Mouse (Mus musculus) liver, embryonic 13.5 days (tissue): ENCODE measurements around the gene Apopt1. TPM values are rescaled to one million over a fixed set of nuclear protein-coding genes. Genes with fewer than 3 reads are reported as not detected.
A peak's percentile ranks its signal among the peaks of the same experiment; 100 is the strongest.

Experiments used
- ATAC-seq: fragments of 200-750 bp; cut with Nextera tagmentation; 2 replicates; pipeline ENCODE4 v1.8.0; 2017; ENCODE audit warnings: low read depth, mild to moderate bottlenecking, moderate number of reproducible peaks, moderate library complexity
- DNase-seq: peaks from one replicate; pipeline ENCODE4 v3.0.0; 2022
- H3K27ac ChIP-seq: fragments of 300-500 bp; sonication (generic); 2 replicates; pipeline ENCODE4 v1.5.1; 2015; ENCODE audit warnings: moderate library complexity, mild to moderate bottlenecking, inconsistent platforms
- H3K27me3 ChIP-seq: fragments of 300-500 bp; sonication (generic); 2 replicates; pipeline ENCODE4 v1.6.1; 2015; ENCODE audit warnings: mild to moderate bottlenecking, inconsistent platforms
- H3K36me3 ChIP-seq: fragments of 300-500 bp; sonication (generic); 2 replicates; pipeline ENCODE4 v1.6.1; 2015; ENCODE audit warnings: mild to moderate bottlenecking, inconsistent platforms
- H3K4me1 ChIP-seq: fragments of 300-500 bp; sonication (generic); replicated peaks from 2 replicates; pipeline ENCODE4 v1.6.1; 2015; ENCODE audit warnings: inconsistent platforms
- H3K4me2 ChIP-seq: fragments of 300-500 bp; sonication (generic); 2 replicates; pipeline ENCODE4 v1.6.1; 2015; ENCODE audit warnings: inconsistent platforms, mild to moderate bottlenecking, moderate library complexity
- H3K4me3 ChIP-seq: fragments of 300-500 bp; sonication (generic); replicated peaks from 2 replicates; pipeline ENCODE4 v1.5.1; 2015; ENCODE audit warnings: mild to moderate bottlenecking, inconsistent platforms
- H3K9ac ChIP-seq: fragments of 300-500 bp; sonication (generic); 2 replicates; pipeline ENCODE4 v1.6.1; 2015; ENCODE audit warnings: mild to moderate bottlenecking, inconsistent platforms
- H3K9me3 ChIP-seq: fragments of 300-500 bp; sonication (generic); replicated peaks from 2 replicates; pipeline ENCODE4 v1.6.1; 2016; ENCODE audit warnings: inconsistent platforms
- WGBS: fragments of 180-500 bp; shearing (Covaris S2); methylation state at CpG from one replicate; pipeline ENCODE4 v1.1.7; 2015; ENCODE audit not compliant: insufficient replicate concordance; 5-methylcytosine and 5-hydroxymethylcytosine counted together
- polyA plus RNA-seq: library from polyadenylated mRNA; unstranded; fragments of >200 nt; fragmentation: Nextera tagmentation; extraction: Ambion mirVana; gene quantifications from 2 replicates; pipeline ENCODE4 v1.2.1, GENCODE M21; 2015

Gene Apopt1
- 28.8 and 30.6 TPM in 2 replicates for polyA plus RNA-seq

DNA sequence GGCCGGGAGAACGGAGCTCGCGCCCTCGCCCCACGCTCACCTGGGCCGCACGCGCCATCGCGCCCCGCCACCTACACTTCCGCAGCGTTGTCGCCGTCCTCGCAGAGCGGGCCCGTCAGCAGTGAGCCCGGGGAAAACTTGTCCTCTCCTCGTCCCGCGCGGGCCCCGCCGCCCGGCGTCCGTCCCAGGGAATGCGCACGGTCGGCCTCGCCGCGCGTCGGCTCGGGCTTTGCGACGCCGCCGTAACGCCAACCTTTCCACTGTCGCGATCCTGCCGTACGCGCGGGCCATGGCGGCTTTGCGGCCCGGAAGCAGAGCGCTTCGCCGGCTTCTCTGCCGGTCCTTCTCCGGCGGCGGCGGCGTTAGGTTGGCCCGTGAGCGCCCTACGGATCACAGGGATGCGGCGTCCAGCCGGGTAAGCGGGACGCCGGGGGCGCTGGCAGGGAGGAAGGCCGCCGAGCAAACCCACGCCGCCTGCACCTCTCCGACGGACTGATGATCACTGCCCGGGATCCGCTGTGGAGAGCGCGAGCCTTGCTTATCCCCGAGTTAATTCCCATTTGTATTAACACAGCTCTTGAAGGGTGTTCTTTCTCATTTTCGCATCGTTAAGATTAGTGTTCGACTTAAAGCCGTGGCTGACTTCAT lies at the start of gene Apopt1, which contains the start of gene Bag5:
TSS of gene Apopt1 (plus strand) at position 258 of the 648 bp plus-strand sequence.
TSS of gene Bag5 (minus strand) at position 254 of the 648 bp plus-strand sequence.
- ATAC-seq (peak; percentile 85), DNase-seq (peak; percentile 82)
- Histone ChIP-seq H3K36me3 (peaks cover 42% of the 10 kb centered on the region), H3K4me3 (peak within 1 kb of the TSS; percentile 94), H3K27ac (peak within 1 kb of the TSS; percentile 79), H3K4me1 (peaks cover 45% of the 10 kb centered on the region), H3K9ac (peak within 1 kb of the TSS; percentile 96), H3K27me3 (no peaks in the 10 kb centered on the region), H3K4me2 (peak within 1 kb of the TSS; percentile 92), H3K9me3 (peaks cover 7% of the 10 kb centered on the region; the same call in 1 of the 2 replicates)
- under 1% methylated on average over 86 of the region's 86 CpGs for WGBS

DNA sequence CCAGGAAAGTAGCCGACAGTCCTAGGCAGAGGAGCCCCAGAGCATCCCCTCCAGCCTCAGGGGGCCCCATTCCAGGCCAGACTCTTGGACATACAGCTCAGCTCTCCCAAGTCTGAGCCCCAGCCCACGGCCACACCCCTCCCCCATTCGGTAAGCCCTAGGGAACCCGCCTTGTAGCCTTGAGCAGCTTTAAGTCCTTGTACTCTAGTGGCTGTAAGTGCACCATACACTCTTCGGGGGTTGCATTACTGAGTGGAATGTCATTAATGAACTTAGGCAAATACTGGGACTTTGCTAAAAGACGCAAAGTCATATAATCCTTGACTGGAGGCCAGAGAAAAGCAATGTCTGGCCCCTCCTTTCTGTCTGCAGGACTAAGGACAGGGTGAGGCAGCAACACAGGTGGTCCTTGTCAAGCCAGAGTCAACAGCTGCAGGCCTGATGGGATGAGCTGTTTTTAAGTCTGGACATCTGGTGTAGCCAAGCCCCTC lies 48.9 kb upstream of the Apopt1 start:
- 63% methylated on average over 6 of the region's 6 CpGs for WGBS
- Histone ChIP-seq H3K9me3 (no peaks in the 10 kb centered on the region), H3K4me1 (peaks cover 21% of the 10 kb centered on the region), H3K27me3 (peaks cover 7% of the 10 kb centered on the region), H3K9ac (no peak overlapping the region), H3K36me3 (peaks cover 13% of the 10 kb centered on the region; the same call in 1 of the 2 replicates), H3K27ac (peak overlapping the region; percentile 59; the same call in 1 of the 2 replicates), H3K4me2 (no peak overlapping the region), H3K4me3 (no peak overlapping the region)
- DNase-seq = no peak
- no peak for ATAC-seq

GRCm38 (mm10) chr12:111665041-111665880 lies 47.8 kb upstream of the Apopt1 start:
- WGBS = 79% methylated on average over 13 of the region's 13 CpGs
- H3K27me3 ChIP-seq = peaks cover 17% of the 10 kb centered on the region
- H3K4me2 ChIP-seq = no peak overlapping the region
- no peak for DNase-seq
- H3K4me1 ChIP-seq = peaks cover 31% of the 10 kb centered on the region
- H3K4me3 ChIP-seq = no peak overlapping the region
- no peak overlapping the region for H3K9ac ChIP-seq
- H3K27ac ChIP-seq = no peak overlapping the region
- no peaks in the 10 kb centered on the region for H3K9me3 ChIP-seq
- peaks cover 7% of the 10 kb centered on the region; the same call in 1 of the 2 replicates for H3K36me3 ChIP-seq
- no peak for ATAC-seq

DNA sequence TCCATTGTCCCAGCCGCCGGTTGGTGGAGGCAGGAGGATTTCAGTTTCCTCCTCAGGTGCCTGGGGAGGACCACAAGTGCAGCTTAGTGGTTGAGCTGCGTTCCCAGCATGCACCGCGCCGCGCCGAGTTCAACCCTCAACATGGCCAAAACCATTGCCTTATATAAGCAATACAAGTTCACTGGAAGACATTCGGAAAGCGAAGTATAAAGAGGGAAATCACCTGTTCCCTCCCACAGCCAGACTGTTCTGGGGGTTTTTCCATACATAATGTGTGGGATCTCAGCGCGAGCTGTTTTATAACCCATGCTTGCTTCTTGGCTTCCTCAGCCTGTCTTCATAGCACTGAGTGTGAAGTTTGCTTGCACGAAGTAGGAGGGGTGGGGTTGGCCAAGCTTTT lies 46.7 kb upstream of the Apopt1 start:
- H3K27me3 ChIP-seq = peaks cover 29% of the 10 kb centered on the region
- H3K9me3 ChIP-seq = no peaks in the 10 kb centered on the region
- H3K27ac ChIP-seq = no peak overlapping the region
- no peak overlapping the region for H3K9ac ChIP-seq
- 74% methylated on average over 13 of the region's 13 CpGs for WGBS
- H3K4me1 ChIP-seq = peaks cover 43% of the 10 kb centered on the region
- no peak overlapping the region for H3K4me3 ChIP-seq
- no peak for DNase-seq
- no peak overlapping the region for H3K4me2 ChIP-seq
- ATAC-seq = no peak
- H3K36me3 ChIP-seq = peaks cover 5% of the 10 kb centered on the region; the same call in 1 of the 2 replicates

DNA sequence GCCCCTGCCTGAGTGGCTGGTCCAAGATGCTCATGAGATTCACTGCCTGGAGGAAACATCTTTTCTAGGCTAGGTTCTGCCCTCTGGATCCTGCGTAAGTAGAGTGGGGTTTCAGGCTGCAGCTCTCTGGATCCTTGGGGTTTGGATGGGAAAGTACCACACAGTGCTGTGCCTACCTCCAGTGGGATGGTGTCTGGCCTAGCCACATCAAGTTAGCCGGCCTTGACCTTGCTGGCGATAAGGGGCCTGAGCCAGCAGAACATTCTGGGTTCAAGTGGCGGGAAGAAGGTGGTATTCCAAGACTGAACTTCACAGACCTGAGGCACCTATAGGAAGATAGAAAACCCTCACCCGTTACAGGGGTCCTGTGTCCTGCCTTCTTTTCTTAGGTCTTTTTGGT lies 45.6 kb upstream of the Apopt1 start:
- Histone ChIP-seq H3K36me3 (peaks cover 5% of the 10 kb centered on the region; the same call in 1 of the 2 replicates), H3K27me3 (peaks cover 39% of the 10 kb centered on the region), H3K4me2 (no peak overlapping the region), H3K9me3 (no peaks in the 10 kb centered on the region), H3K4me1 (peaks cover 53% of the 10 kb centered on the region), H3K4me3 (no peak overlapping the region), H3K27ac (no peak overlapping the region), H3K9ac (no peak overlapping the region)
- no peak for DNase-seq
- ATAC-seq = no peak
- 77% methylated on average over 5 of the region's 5 CpGs for WGBS

- Histone ChIP-seq H3K4me1 (peaks cover 51% of the 10 kb centered on the region), H3K36me3 (peaks cover 5% of the 10 kb centered on the region; the same call in 1 of the 2 replicates), H3K27me3 (peaks cover 50% of the 10 kb centered on the region), H3K4me2 (peak overlapping the region; percentile 62), H3K9ac (peak overlapping the region; percentile 52), H3K4me3 (peak overlapping the region; percentile 28), H3K27ac (peak overlapping the region; percentile 74), H3K9me3 (no peaks in the 10 kb centered on the region)
- peak; percentile 62 for ATAC-seq
- DNase-seq = peak; percentile 79
- WGBS = under 1% methylated on average over 8 of the region's 8 CpGs
Measured at GRCm38 (mm10) chr12:111668457-111668912, 44.6 kb upstream of the Apopt1 start.

DNA sequence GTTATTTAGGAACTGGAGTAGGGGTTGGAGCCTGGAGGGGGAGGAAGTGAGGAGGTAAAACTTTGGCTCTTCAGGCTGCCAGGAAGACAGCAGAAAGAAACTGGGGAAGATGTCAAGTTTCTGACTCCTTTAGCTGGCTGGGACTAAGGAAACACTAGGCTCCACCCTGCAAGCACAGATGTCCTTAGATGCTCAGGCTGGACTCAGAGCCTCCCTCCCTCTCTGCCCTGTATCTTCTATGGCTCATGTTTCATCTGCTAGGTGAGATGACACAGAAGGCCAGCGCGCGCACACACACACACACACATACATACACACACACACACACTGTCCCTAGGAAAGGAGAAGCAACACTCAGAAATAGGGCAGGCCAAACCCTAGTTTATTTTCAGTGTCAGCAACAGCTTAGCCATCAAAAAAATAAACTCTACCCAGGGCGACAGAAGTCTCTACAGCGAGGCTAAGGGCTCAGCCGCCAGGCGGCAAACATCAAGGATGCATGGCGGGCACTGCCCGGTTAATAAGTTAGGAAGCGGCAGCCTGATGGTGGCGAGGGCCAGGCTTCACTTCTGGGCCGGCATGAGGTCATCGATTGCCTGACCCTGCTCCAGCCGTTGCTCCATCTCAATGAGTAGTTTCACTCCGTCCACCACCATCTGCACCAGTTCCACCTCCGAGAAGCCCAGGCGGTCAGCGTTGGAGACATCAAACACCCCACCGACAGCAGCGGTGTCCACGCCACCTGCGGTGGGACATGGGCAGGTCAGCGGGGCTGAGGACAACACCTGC lies 43.9 kb upstream of the Apopt1 start:
- no peak overlapping the region for H3K9ac ChIP-seq

GRCm38 (mm10) chr12:111669961-111670360 lies 43.1 kb upstream of the Apopt1 start:
- no peak overlapping the region for H3K27ac ChIP-seq

More for the DNA sequence above, 43.9 kb upstream of the Apopt1 start:
- H3K36me3 ChIP-seq = peaks cover under 1% of the 10 kb centered on the region; the same call in 1 of the 2 replicates
- no peak for DNase-seq
- H3K27me3 ChIP-seq = peaks cover 57% of the 10 kb centered on the region
- no peak overlapping the region for H3K4me3 ChIP-seq
- peak overlapping the region; percentile 62 for H3K4me2 ChIP-seq
- H3K27ac ChIP-seq = peak overlapping the region; percentile 74
- WGBS = 57% methylated on average over 23 of the region's 23 CpGs
- peaks cover 45% of the 10 kb centered on the region for H3K4me1 ChIP-seq
- no peaks in the 10 kb centered on the region for H3K9me3 ChIP-seq
- ATAC-seq = peak; percentile 17; the same call in 1 of the 2 replicates

DNA sequence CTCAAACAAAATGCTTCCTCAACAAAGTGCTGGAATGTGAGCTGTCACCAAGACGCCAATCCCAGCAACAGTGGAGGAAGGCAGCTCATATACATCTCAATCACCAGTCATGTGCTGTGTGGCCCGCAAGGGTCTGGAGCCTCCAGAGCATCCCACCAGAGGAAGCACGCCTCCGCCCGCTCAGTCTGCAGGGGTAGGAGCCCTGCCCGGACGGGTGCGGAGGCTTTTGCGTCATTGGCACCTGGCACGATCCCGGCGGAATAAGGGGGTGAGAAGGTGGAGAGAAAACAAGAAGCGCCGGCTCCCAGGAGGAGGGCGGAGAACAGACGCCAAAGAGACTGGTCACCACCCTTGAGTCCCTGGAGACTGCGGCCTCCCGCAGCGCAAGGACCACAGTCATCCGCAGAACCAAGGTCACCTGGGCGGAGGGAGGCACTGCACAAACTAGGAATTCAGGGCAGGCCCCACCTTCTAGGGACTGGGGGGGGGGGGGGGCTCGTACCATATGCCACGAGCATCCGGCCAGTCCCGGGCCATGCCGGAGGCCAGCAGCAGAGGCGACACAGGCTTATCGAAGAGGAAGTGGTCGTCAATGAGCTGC lies 42.6 kb upstream of the Apopt1 start:
- DNase-seq = no peak
- no peak overlapping the region; the same call in 1 of the 2 replicates for H3K9ac ChIP-seq
- H3K27me3 ChIP-seq = peaks cover 69% of the 10 kb centered on the region
- no peaks in the 10 kb centered on the region for H3K9me3 ChIP-seq
- H3K4me2 ChIP-seq = peak overlapping the region; percentile 69
- H3K4me1 ChIP-seq = peaks cover 49% of the 10 kb centered on the region
- no peaks in the 10 kb centered on the region for H3K36me3 ChIP-seq
- H3K27ac ChIP-seq = no peak overlapping the region
- peak overlapping the region; percentile 54 for H3K4me3 ChIP-seq
- 11% methylated on average over 29 of the region's 29 CpGs for WGBS
- ATAC-seq = no peak

More at GRCm38 (mm10) chr12:111669961-111670360, 43.1 kb upstream of the Apopt1 start:
- Histone ChIP-seq H3K9ac (no peak overlapping the region), H3K4me1 (peaks cover 45% of the 10 kb centered on the region), H3K27me3 (peaks cover 63% of the 10 kb centered on the region), H3K36me3 (no peaks in the 10 kb centered on the region), H3K4me2 (no peak overlapping the region), H3K9me3 (no peaks in the 10 kb centered on the region), H3K4me3 (0 out of 2 replicates have a peak overlapping the region, but pooled peaks have one; percentile 54)
- WGBS = 56% methylated on average over 8 of the region's 8 CpGs
- ATAC-seq (no peak), DNase-seq (no peak)

DNA sequence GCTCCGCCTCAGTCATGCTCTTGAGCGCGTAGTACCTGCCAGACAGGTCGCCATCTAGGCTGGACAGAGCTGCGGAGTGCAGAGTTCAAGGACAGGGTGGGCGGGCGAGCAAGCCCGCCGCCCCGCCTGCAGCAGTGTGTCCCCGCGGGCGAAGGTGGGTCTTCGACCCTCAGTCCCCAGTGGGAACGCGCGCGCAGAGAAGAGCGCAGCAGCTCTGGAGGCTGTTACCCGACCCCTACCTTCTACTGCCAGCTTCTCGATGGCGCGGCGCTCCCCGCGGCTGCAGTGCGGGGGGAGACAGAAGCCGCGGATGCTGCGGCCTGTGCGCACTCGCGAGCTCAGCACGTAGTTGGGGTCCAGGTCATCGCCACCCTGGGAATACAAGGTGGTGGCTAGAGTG lies 42.1 kb upstream of the Apopt1 start:
- Histone ChIP-seq H3K36me3 (no peaks in the 10 kb centered on the region), H3K9ac (peak overlapping the region; percentile 17; the same call in 1 of the 2 replicates), H3K27me3 (peaks cover 72% of the 10 kb centered on the region), H3K4me1 (peaks cover 52% of the 10 kb centered on the region), H3K27ac (no peak overlapping the region), H3K4me3 (peak overlapping the region; percentile 54), H3K9me3 (no peaks in the 10 kb centered on the region), H3K4me2 (peak overlapping the region; percentile 69)
- WGBS = 1% methylated on average over 35 of the region's 35 CpGs
- no peak for ATAC-seq
- DNase-seq = no peak
